Mouse (Mus musculus) heart, postnatal 25 days (tissue): ENCODE measurements around the gene Extl1. TPM values are rescaled to one million over a fixed set of nuclear protein-coding genes. Genes with fewer than 3 reads are reported as not detected.
"Not testable (repeated sequence)": the region's sequence is repeated elsewhere in the genome, so short reads cannot be mapped to it uniquely, and the experiment has no call there.

Source experiments
- DNase-seq: peaks from one replicate; pipeline ENCODE4 v3.0.0; 2022; ENCODE audit warnings: low spot score
- intact Hi-C: fragments of 180-260 bp; cut with DNase I; formaldehyde crosslinking; loops from one replicate; pipeline ENCODE4 v1.15.1; 2025
- total RNA-seq, 2 experiments: library from RNA; stranded (reverse); gene quantifications; 2 replicates each; pipeline ENCODE4 v1.2.3; 2021

Gene Extl1
- total RNA-seq, 2 experiments from 2014 or later = 18.0 to 19.4 TPM

- DNase-seq = no peak
- intact Hi-C loops = no loop called here
Observed at GRCm38 (mm10) chr4:134353527-134354409, 29.9 kb downstream of the Extl1 start.

- DNase-seq = no peak
- intact Hi-C loops = no loop called here
Observed at GRCm38 (mm10) chr4:134352929-134353328, 30.7 kb downstream of the Extl1 start.

GRCm38 (mm10) chr4:134352261-134352707 is 31.4 kb downstream of the Extl1 start:
- no peak for DNase-seq
- intact Hi-C loops = no loop called here

- no peak for DNase-seq
- intact Hi-C loops = no loop called here
Observed at GRCm38 (mm10) chr4:134351329-134352260, 32.1 kb downstream of the Extl1 start.

GRCm38 (mm10) chr4:134350641-134351040 is 33.0 kb downstream of the Extl1 start:
- intact Hi-C loops = no loop called here
- no peak for DNase-seq

- intact Hi-C loops = no loop called here
- DNase-seq = no peak
Observed at GRCm38 (mm10) chr4:134349829-134350228, 33.8 kb downstream of the Extl1 start.

- no peak for DNase-seq
- intact Hi-C loops = no loop called here
Observed at GRCm38 (mm10) chr4:134348545-134348944, 35.1 kb downstream of the Extl1 start.

- DNase-seq = no peak
- intact Hi-C loops = no loop called here
Observed at GRCm38 (mm10) chr4:134348078-134348477, 35.6 kb downstream of the Extl1 start.

GRCm38 (mm10) chr4:134345802-134346201 is 37.8 kb downstream of the Extl1 start:
- DNase-seq = no peak
- intact Hi-C loops = no loop called here

GRCm38 (mm10) chr4:134344620-134345019 is 39.0 kb downstream of the Extl1 start:
- intact Hi-C loops = no loop called here
- DNase-seq = no peak

- DNase-seq = no peak
Observed at GRCm38 (mm10) chr4:134343071-134344031, 40.3 kb downstream of the Extl1 start, which contains the start of gene Slc30a2. Gene Slc30a2 (plus strand): TSS chr4:134343181.

GRCm38 (mm10) chr4:134342213-134342779 is 41.4 kb downstream of the Extl1 start:
- intact Hi-C loops = no loop called here
- DNase-seq = no peak

More at GRCm38 (mm10) chr4:134343071-134344031, 40.3 kb downstream of the Extl1 start, which contains the start of gene Slc30a2:
- intact Hi-C loops = no loop called here

- intact Hi-C loops = not testable (repeated sequence)
Observed at GRCm38 (mm10) chr4:134341231-134341630, 42.4 kb downstream of the Extl1 start.

GRCm38 (mm10) chr4:134330281-134330680 is 53.4 kb downstream of the Extl1 start:
- no peak for DNase-seq
- intact Hi-C loops = no loop called here

More at GRCm38 (mm10) chr4:134341231-134341630, 42.4 kb downstream of the Extl1 start:
- DNase-seq = not testable (repeated sequence)

- no peak for DNase-seq
- intact Hi-C loops = no loop called here
Observed at GRCm38 (mm10) chr4:134328832-134329231, 54.8 kb downstream of the Extl1 start.

- intact Hi-C loops = no loop called here
- DNase-seq = no peak
Observed at GRCm38 (mm10) chr4:134328151-134328550, 55.5 kb downstream of the Extl1 start.

GRCm38 (mm10) chr4:134326859-134327530 is 56.7 kb downstream of the Extl1 start:
- intact Hi-C loops = no loop called here
- no peak for DNase-seq

- no peak for DNase-seq
- intact Hi-C loops = no loop called here
Observed at GRCm38 (mm10) chr4:134324655-134325054, 59.0 kb downstream of the Extl1 start.
